8 mouse cellular contexts compared by ENCODE assay signal in genomic region chr7:80232489-80233029, GRCm38 (mm10). TPM values are rescaled to one million over a fixed set of nuclear protein-coding genes. Genes with fewer than 3 reads are reported as not detected.
DNase-seq lines count a peak whose midpoint lies in the region; ATAC-seq and TF ChIP-seq lines count a peak whose summit lies in the region.

TSS of gene Cib1 (minus strand) at chr7:80232813.
TSS of gene Gdpgp1 (plus strand) at chr7:80232865.

- no peaks in the 10 kb centered on the region for H3K27me3 ChIP-seq in E14TG2a.4 (ENCODE audit: insufficient read depth, low read length)
- H3K27me3 ChIP-seq in forebrain, embryonic 13.5 days: peaks cover 15% of the 10 kb centered on the region
- H3K27me3 ChIP-seq in neural tube, embryonic 15.5 days (replicated peaks): peaks cover 6% of the 10 kb centered on the region; the same call in 1 of the 2 replicates

- H3K9ac ChIP-seq in forebrain, embryonic 13.5 days: peak within 1 kb of the TSS; percentile 77
- H3K9ac ChIP-seq in neural tube, embryonic 15.5 days (replicated peaks): peak within 1 kb of the TSS; percentile 78

- peak within 1 kb of the TSS; percentile 83 for H3K4me2 ChIP-seq in forebrain, embryonic 13.5 days
- H3K4me2 ChIP-seq in neural tube, embryonic 15.5 days: peak within 1 kb of the TSS; percentile 91

- H3K27ac ChIP-seq in forebrain, embryonic 13.5 days: no peak within 1 kb of the TSS
- peak within 1 kb of the TSS; percentile 80 for H3K27ac ChIP-seq in neural tube, embryonic 15.5 days (replicated peaks)

- H3K9me3 ChIP-seq in E14TG2a.4 (ENCODE audit: low read length): no peaks in the 10 kb centered on the region
- H3K9me3 ChIP-seq in forebrain, embryonic 13.5 days (replicated peaks): no peaks in the 10 kb centered on the region
- H3K9me3 ChIP-seq in neural tube, embryonic 15.5 days (replicated peaks): no peaks in the 10 kb centered on the region

- peak; percentile 98 for DNase-seq in c-Kit-positive CD71-positive TER-119-positive erythroid progenitor cells, embryonic 14.5 days (ENCODE audit: low spot score)
- DNase-seq in heart, postnatal 10 days: peak; percentile 97 to 98
- peak; percentile 96 for DNase-seq in layer of hippocampus, adult 11-12 months (ENCODE audit: low spot score)
- DNase-seq in lung, adult 18-20 months: peak; percentile 97 to 98
- peak; percentile 95 for DNase-seq in testis, postnatal 14 days (ENCODE audit: low spot score)

- intact Hi-C loops in heart, postnatal 10 days (cut with DNase I): no loop called here

- under 1% methylated on average over 54 of the region's 56 CpGs for WGBS in forebrain, embryonic 13.5 days
- WGBS in neural tube, embryonic 15.5 days: under 1% methylated on average over 48 of the region's 56 CpGs

- peak; percentile 96 for ATAC-seq in forebrain, embryonic 13.5 days
- ATAC-seq in neural tube, embryonic 15.5 days (ENCODE audit: low FRiP score): peak; percentile 96

- H3K36me3 ChIP-seq in E14TG2a.4 (ENCODE audit: insufficient read depth, low read length): peaks cover 56% of the 10 kb centered on the region
- H3K36me3 ChIP-seq in forebrain, embryonic 13.5 days (ENCODE audit: poor library complexity, severe bottlenecking): peaks cover 8% of the 10 kb centered on the region; the same call in 1 of the 2 replicates
- H3K36me3 ChIP-seq in neural tube, embryonic 15.5 days: peaks cover 4% of the 10 kb centered on the region; the same call in 1 of the 2 replicates

- TF ChIP-seq CTCF in E14TG2a.4 (conservative IDR thresholded peaks at IDR 0.05; ENCODE audit: low read length): no peak

- peak within 1 kb of the TSS; percentile 91 for H3K4me3 ChIP-seq in E14TG2a.4 (replicated peaks; ENCODE audit: low read length)
- H3K4me3 ChIP-seq in forebrain, embryonic 13.5 days: peak within 1 kb of the TSS; percentile 68
- peak within 1 kb of the TSS; percentile 79 for H3K4me3 ChIP-seq in neural tube, embryonic 15.5 days (replicated peaks)

- H3K4me1 ChIP-seq in E14TG2a.4 (replicated peaks; ENCODE audit: low read depth, low read length): peaks cover 54% of the 10 kb centered on the region
- H3K4me1 ChIP-seq in forebrain, embryonic 13.5 days: peaks cover 30% of the 10 kb centered on the region
- peaks cover 35% of the 10 kb centered on the region for H3K4me1 ChIP-seq in neural tube, embryonic 15.5 days

RNA-seq across cellular contexts. Expression of gene Cib1, which starts in this region (rescaled TPM):
- polyA plus RNA-seq in forebrain, embryonic 13.5 days (2015; fragmentation: Nextera tagmentation; extraction: Ambion mirVana): 34.4 and 37.8 TPM in 2 replicates
- total RNA-seq in heart, postnatal 10 days (2021): 10 to 100 TPM; 27.8 to 28.1 TPM
- 32.2 and 59.5 TPM in 2 replicates for polyA plus RNA-seq in neural tube, embryonic 15.5 days (2015; fragmentation: Nextera tagmentation; extraction: Ambion mirVana)

RNA-seq across cellular contexts. Expression of gene Gdpgp1, which starts in this region (rescaled TPM):
- 3.3 and 3.8 TPM in 2 replicates for polyA plus RNA-seq in forebrain, embryonic 13.5 days (2015; fragmentation: Nextera tagmentation; extraction: Ambion mirVana)
- total RNA-seq in heart, postnatal 10 days (2021): 1 to 10 TPM; 2.2 to 2.4 TPM
- 4.6 and 5.5 TPM in 2 replicates for polyA plus RNA-seq in neural tube, embryonic 15.5 days (2015; fragmentation: Nextera tagmentation; extraction: Ambion mirVana)
